Mouse (Mus musculus) stomach, postnatal 0 days (tissue): ENCODE measurements around the gene Ing4.

Source experiments
- CTCF ChIP-seq: IDR thresholded peaks from 2 replicates; pipeline ENCODE4 v1.5.1; 2016; ENCODE audit warnings: antibody characterized with exemption, low read depth, mild to moderate bottlenecking, moderate library complexity
- EP300 ChIP-seq: optimal IDR thresholded peaks from 2 replicates; pipeline ENCODE3; 2016; ENCODE audit warnings: antibody characterized with exemption

- TF ChIP-seq CTCF: no peak
- no peak for TF ChIP-seq EP300
Observed at GRCm38 (mm10) chr6:125073825-125074224, 34.3 kb downstream of the Ing4 start.
